Mouse (Mus musculus) left cerebral cortex, adult 2 months (tissue): ENCODE results near the gene Muc4. TPM values are rescaled to one million over a fixed set of nuclear protein-coding genes. Genes with fewer than 3 reads are reported as not detected.

Experiments
- DNase-seq, 2 experiments: peaks; one replicate each; pipeline ENCODE4 v3.0.0; 2021 to 2022; ENCODE audit warnings: low spot score in 2 of 2, mixed read lengths in 1 of 2; ENCODE audit errors: extremely low spot score in 1 of 2
- H3K27ac ChIP-seq: fragments of 200-600 bp; 2 replicates; pipeline ENCODE4 v1.8.1; 2022
- H3K4me3 ChIP-seq: fragments of 200-600 bp; 2 replicates; pipeline ENCODE4 v1.8.1; 2022
- CTCF ChIP-seq: fragments of 200-600 bp; IDR thresholded peaks from 2 replicates; pipeline ENCODE4 v1.8.1; 2022; ENCODE audit warnings: antibody characterized with exemption, mild to moderate bottlenecking, moderate library complexity
- intact Hi-C: fragments of 180-260 bp; cut with DNase I; formaldehyde crosslinking; loops from one replicate; pipeline ENCODE4 v1.15.1; 2025
- long read RNA-seq, 2 experiments: library from polyadenylated mRNA; stranded (forward); transcript quantifications; one replicate each; pipeline ENCODE4 v2.0.0; 2021; ENCODE audit warnings: borderline mapping rate in 2 of 2
- total RNA-seq, 2 experiments: library from RNA; stranded (reverse); gene quantifications; 2 replicates each; pipeline ENCODE4 v1.2.3; 2021

The Muc4 gene
- total RNA-seq: not detected
- long read RNA-seq, experiment 1: 0 reads
- long read RNA-seq, experiment 2: 0 reads

DNA sequence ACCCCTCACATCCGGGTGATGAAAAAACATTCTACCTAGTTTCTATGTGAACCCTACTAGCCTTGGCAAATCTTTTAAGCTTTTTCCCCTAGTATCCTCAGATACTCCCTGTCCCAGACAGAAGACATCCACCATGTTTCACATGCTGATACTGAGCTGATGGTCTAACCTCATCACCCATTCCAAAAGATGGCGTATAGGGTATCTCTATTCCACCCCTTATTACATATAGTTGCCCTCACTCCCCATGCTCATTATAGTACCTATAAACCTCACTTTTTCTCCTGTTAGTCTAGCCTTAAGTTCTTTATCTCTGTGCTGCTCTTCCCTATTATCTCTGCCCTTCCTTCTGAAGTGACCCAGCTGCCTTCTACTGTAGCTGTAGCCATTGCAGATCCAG lies at the start of gene Muc4:
TSS of gene Muc4 (plus strand) at position 301 of the 400 bp plus-strand sequence.
- Histone ChIP-seq H3K27ac (no peak within 1 kb of the TSS), H3K4me3 (no peak within 1 kb of the TSS)
- no peak for DNase-seq
- TF ChIP-seq CTCF: no peak
- intact Hi-C loops: no loop called here

GRCm38 (mm10) chr16:32685998-32686397 lies 49.7 kb upstream of the Muc4 start:
- no peak for DNase-seq
- no peak overlapping the region for H3K27ac ChIP-seq
- TF ChIP-seq CTCF: no peak
- intact Hi-C loops: no loop called here
- H3K4me3 ChIP-seq: no peak overlapping the region

GRCm38 (mm10) chr16:32687221-32687620 lies 48.5 kb upstream of the Muc4 start:
- no peak; the same call in 1 of the 2 replicates for TF ChIP-seq CTCF
- Histone ChIP-seq H3K27ac (no peak overlapping the region), H3K4me3 (no peak overlapping the region)
- no peak for DNase-seq
- intact Hi-C loops: no loop called here

GRCm38 (mm10) chr16:32688770-32689169 lies 46.9 kb upstream of the Muc4 start:
- DNase-seq: no peak
- no peak for TF ChIP-seq CTCF
- H3K27ac ChIP-seq: no peak overlapping the region; the same call in 1 of the 2 replicates
- H3K4me3 ChIP-seq: no peak overlapping the region
- intact Hi-C loops: loop anchor here (1.0 kb wide), 2 partner anchors 50 to 181 kb away; no protein-coding TSS in a partner anchor

GRCm38 (mm10) chr16:32689501-32689900 lies 46.2 kb upstream of the Muc4 start:
- TF ChIP-seq CTCF: peak; percentile 92
- DNase-seq: peak; percentile 63 to 64
- Histone ChIP-seq H3K27ac (no peak overlapping the region; the same call in 1 of the 2 replicates), H3K4me3 (no peak overlapping the region)
- intact Hi-C loops: loop anchor here (1.0 kb wide), 2 partner anchors 51 to 182 kb away; no protein-coding TSS in a partner anchor

GRCm38 (mm10) chr16:32696841-32697464 lies 38.7 kb upstream of the Muc4 start:
- no peak overlapping the region for H3K27ac ChIP-seq
- no peak overlapping the region for H3K4me3 ChIP-seq
- no peak for DNase-seq
- TF ChIP-seq CTCF: peak; percentile 70
- intact Hi-C loops: no loop called here

DNA sequence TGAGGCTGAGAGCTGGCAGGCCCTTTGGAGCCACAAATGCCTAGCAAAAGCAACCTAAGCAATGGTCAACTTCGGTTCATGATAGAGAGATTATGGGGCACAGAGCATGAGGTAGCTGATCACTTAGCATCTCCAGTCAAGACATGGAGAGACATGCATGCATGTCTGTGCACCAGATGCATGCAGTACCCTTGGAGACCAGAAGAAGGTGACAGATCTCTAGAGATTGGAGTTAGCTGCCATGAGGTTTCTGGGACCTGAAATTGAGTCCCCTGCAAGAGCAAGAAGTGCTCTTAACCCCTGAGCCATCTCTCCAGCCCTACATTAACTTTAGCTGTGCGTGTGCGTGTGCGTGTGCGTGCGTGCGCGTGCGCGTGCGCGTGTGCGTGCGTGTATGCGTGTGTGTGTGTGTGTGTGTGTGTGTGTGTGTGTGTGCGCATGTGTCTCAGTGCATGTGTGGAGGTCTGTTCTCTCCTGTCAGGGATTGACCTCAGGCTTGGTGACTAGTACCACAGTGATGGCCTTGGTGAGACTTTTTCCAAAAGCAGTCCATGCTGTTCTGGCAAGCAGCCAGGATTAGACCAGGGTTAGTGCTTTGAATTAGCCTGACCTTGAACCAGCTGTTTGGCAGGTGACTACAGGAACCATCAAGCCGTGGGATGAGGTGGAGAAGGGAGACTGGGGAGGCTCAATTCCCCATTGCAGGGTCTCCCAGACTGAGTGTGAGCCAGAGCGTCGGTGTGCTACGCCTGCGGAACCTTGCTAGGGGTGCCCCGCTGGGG lies 37.8 kb upstream of the Muc4 start:
- Histone ChIP-seq H3K27ac (no peak overlapping the region), H3K4me3 (no peak overlapping the region)
- intact Hi-C loops: no loop called here
- no peak for DNase-seq
- TF ChIP-seq CTCF: no peak; the same call in 1 of the 2 replicates

DNA sequence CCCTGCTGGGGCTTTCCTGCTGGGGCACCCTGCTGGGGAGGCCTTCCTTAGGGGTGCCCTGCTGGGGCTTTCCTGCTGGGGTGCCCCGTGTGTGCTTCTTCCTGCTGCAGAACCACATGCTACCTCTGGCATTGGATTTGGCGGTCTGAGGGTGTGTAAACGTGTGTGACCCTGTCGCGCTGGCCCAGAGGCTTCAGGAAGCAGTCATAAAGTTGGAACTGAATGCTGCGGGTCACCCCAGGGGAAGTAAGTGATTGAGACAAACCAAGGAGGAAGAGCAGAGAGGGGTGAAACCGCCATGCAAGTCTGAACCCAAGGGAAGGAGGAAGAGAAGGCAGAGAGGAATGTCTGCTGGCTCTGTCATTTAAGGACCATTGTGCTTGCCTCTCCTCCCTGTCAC lies 37.1 kb upstream of the Muc4 start:
- no peak overlapping the region for H3K27ac ChIP-seq
- H3K4me3 ChIP-seq: no peak overlapping the region
- no peak for DNase-seq
- TF ChIP-seq CTCF: no peak
- intact Hi-C loops: no loop called here

- intact Hi-C loops: no loop called here
- TF ChIP-seq CTCF: no peak
These were observed 32.3 kb upstream of the Muc4 start for GRCm38 (mm10) chr16:32703312-32703912.

DNA sequence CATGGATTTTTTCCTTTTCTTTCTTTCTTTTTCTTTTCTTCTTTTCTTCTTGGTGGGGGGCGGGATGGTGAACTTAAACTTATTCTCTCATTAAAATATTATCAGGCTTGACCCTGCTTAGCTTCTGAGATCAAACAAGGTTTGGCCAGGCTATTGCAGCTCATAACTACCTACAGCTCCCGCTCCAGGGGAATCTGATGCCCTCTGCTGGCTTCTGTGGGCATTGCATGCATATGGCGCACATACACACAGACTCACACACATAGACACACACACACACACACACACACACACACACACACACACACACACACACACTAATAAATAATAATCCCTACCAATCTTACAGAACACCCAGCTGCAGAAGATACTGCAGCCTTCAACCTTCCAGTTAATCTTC lies 30.1 kb upstream of the Muc4 start:
- Histone ChIP-seq H3K27ac (no peak overlapping the region), H3K4me3 (no peak overlapping the region)
- intact Hi-C loops: no loop called here
- TF ChIP-seq CTCF: peak; percentile 2
- DNase-seq: no peak

More at GRCm38 (mm10) chr16:32703312-32703912, 32.3 kb upstream of the Muc4 start:
- Histone ChIP-seq H3K27ac (no peak overlapping the region), H3K4me3 (no peak overlapping the region)
- no peak for DNase-seq

- Histone ChIP-seq H3K27ac (no peak overlapping the region), H3K4me3 (no peak overlapping the region)
- no peak for TF ChIP-seq CTCF
- no peak for DNase-seq
- intact Hi-C loops: no loop called here
These were observed 28.4 kb upstream of the Muc4 start for GRCm38 (mm10) chr16:32707111-32707823.
